Mouse (Mus musculus) stomach, postnatal 0 days (tissue): ENCODE data around the gene C730034F03Rik. TPM values are rescaled to one million over a fixed set of nuclear protein-coding genes. Genes with fewer than 3 reads are reported as not detected.

Experiments
- ATAC-seq: fragments of 200-750 bp; cut with Nextera tagmentation; 2 replicates; pipeline ENCODE4 v1.8.0; 2017; ENCODE audit not compliant: low FRiP score, low TSS enrichment
- DNase-seq: peaks from one replicate; pipeline ENCODE4 v3.0.0-alpha.2; 2016; ENCODE audit warnings: low spot score
- H3K27ac ChIP-seq: fragments of 300-500 bp; sonication (generic); replicated peaks from 2 replicates; pipeline ENCODE4 v1.5.1; 2014; ENCODE audit warnings: mild to moderate bottlenecking, control low read depth
- H3K27me3 ChIP-seq: fragments of 300-500 bp; sonication (generic); 2 replicates; pipeline ENCODE4 v1.6.1; 2014; ENCODE audit warnings: low read length; ENCODE audit not compliant: control insufficient read depth, insufficient read depth
- H3K36me3 ChIP-seq: fragments of 300-500 bp; sonication (generic); 2 replicates; pipeline ENCODE4 v1.6.1; 2014; ENCODE audit warnings: low read length, mixed read lengths; ENCODE audit not compliant: control insufficient read depth, insufficient read depth
- H3K4me1 ChIP-seq: fragments of 300-500 bp; sonication (generic); replicated peaks from 2 replicates; pipeline ENCODE4 v1.6.1; 2014; ENCODE audit warnings: antibody characterized with exemption; ENCODE audit not compliant: control insufficient read depth, insufficient read depth
- H3K4me2 ChIP-seq: fragments of 300-500 bp; sonication (generic); replicated peaks from 2 replicates; pipeline ENCODE4 v1.6.1; 2014; ENCODE audit warnings: low read depth, mild to moderate bottlenecking, control low read depth, moderate library complexity
- H3K4me3 ChIP-seq: fragments of 300-500 bp; sonication (generic); 2 replicates; pipeline ENCODE4 v1.5.1; 2014; ENCODE audit warnings: low read depth, low read length, control low read depth
- H3K9ac ChIP-seq: fragments of 300-500 bp; sonication (generic); 2 replicates; pipeline ENCODE4 v1.6.1; 2014; ENCODE audit warnings: mild to moderate bottlenecking, low read length, control low read depth, mixed read lengths
- H3K9me3 ChIP-seq: fragments of 300-500 bp; sonication (generic); 2 replicates; pipeline ENCODE4 v1.6.1; 2016; ENCODE audit warnings: low read length; ENCODE audit not compliant: control insufficient read depth
- CTCF ChIP-seq: IDR thresholded peaks from 2 replicates; pipeline ENCODE4 v1.5.1; 2016; ENCODE audit warnings: antibody characterized with exemption, low read depth, mild to moderate bottlenecking, moderate library complexity
- EP300 ChIP-seq: optimal IDR thresholded peaks from 2 replicates; pipeline ENCODE3; 2016; ENCODE audit warnings: antibody characterized with exemption
- WGBS: fragments of 180-500 bp; shearing (Covaris S2); extraction: QIAGEN DNeasy Blood & Tissue Kit; methylation state at CpG from one replicate; pipeline ENCODE4 v1.1.7; 2014; 5-methylcytosine and 5-hydroxymethylcytosine counted together
- polyA plus RNA-seq: library from polyadenylated mRNA; unstranded; fragments of >200 nt; fragmentation: Nextera tagmentation; extraction: Ambion mirVana; gene quantifications from 2 replicates; pipeline ENCODE4 v1.2.1, GENCODE M21; 2015

C730034F03Rik gene
- polyA plus RNA-seq, 1 experiment from 2014 or later = 1.3 TPM

DNA sequence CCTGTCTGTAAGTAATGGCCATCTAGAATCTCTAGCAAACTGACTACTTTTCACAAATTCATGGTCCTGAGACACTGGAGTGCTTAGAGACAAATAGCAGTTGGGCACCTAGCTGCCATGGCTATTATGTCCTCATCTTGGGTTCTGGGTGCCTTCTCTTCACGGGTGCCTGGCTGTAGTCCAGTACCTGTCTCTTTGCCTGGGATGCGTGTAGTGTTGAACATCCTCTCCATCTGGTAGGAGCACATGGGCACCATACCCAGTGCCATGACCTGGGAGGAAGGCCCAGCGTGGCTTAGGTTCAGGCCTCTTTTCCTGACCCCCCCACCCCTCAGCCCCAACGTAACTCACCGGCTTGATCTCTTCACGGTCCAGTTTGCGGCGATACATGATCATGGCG is 7.5 kb upstream of the C730034F03Rik start:
- Histone ChIP-seq H3K27me3 (no peaks in the 10 kb centered on the region), H3K27ac (no peak overlapping the region), H3K4me1 (no peaks in the 10 kb centered on the region), H3K36me3 (peaks cover 2% of the 10 kb centered on the region; the same call in 1 of the 2 replicates), H3K9me3 (no peaks in the 10 kb centered on the region), H3K4me2 (no peak overlapping the region), H3K4me3 (no peak overlapping the region), H3K9ac (no peak overlapping the region)
- 94% methylated on average over 9 of the region's 9 CpGs for WGBS
- no peak for TF ChIP-seq CTCF
- TF ChIP-seq EP300 = no peak
- ATAC-seq (no peak), DNase-seq (no peak)

DNA sequence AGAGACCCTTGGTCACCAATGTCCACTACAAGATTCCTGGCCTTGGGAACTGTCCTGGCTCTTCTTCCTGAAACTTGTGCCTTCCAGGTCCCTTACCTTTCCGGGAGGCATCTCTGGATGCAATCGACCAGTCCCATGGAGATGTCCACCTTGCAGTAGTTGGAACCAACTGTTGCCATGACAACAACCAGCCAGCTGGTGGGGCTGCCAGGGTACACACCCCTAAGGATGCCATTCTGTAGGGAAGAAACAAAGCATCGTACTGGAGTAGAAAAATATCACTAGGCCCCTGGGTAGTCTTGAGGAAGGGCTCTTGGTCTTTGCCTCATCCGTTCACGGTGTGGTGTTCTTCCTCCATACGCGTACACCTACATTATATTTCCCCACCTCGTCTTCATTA is 4.8 kb upstream of the C730034F03Rik start:
- DNase-seq (no peak), ATAC-seq (no peak)
- no peak overlapping the region for H3K4me2 ChIP-seq
- H3K9me3 ChIP-seq = no peaks in the 10 kb centered on the region
- H3K27ac ChIP-seq = no peak overlapping the region
- 83% methylated on average over 8 of the region's 8 CpGs for WGBS
- no peaks in the 10 kb centered on the region for H3K27me3 ChIP-seq
- no peak overlapping the region for H3K9ac ChIP-seq
- no peaks in the 10 kb centered on the region for H3K36me3 ChIP-seq
- no peak overlapping the region for H3K4me3 ChIP-seq
- no peaks in the 10 kb centered on the region for H3K4me1 ChIP-seq
- TF ChIP-seq EP300 (no peak), CTCF (no peak)

DNA sequence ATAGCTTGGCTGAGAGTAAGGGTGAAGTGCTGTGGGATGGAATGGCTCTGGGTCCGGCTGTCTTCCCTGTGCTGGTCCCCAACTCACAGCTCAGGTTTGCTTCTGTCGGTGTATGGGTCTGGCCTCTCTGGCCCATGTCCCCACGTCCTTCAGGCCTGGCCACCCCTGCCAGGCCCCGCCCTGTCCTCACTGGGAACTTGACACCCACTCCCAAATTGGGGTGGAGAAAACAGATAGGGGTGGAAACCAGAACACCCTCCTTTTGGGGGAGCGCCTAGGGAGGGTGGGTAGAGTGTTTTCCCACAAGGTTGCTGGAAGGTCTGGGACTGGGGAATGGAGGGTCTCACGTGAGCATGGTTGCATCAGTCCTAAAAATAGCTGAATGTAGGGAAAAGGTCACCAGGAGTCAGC is 3.7 kb upstream of the C730034F03Rik start, which contains the start of gene Cpt1b:
TSS of gene Cpt1b (minus strand) at position 153 of the 411 bp plus-strand sequence.
- ATAC-seq (no peak), DNase-seq (no peak)
- WGBS = 47% methylated on average over 6 of the region's 6 CpGs
- no peak within 1 kb of the TSS for H3K4me2 ChIP-seq
- H3K4me3 ChIP-seq = no peak within 1 kb of the TSS
- TF ChIP-seq EP300 = no peak
- no peak for TF ChIP-seq CTCF
- no peaks in the 10 kb centered on the region for H3K27me3 ChIP-seq
- no peaks in the 10 kb centered on the region for H3K4me1 ChIP-seq
- no peak within 1 kb of the TSS for H3K9ac ChIP-seq
- H3K27ac ChIP-seq = no peak within 1 kb of the TSS
- H3K9me3 ChIP-seq = no peaks in the 10 kb centered on the region
- H3K36me3 ChIP-seq = no peaks in the 10 kb centered on the region

DNA sequence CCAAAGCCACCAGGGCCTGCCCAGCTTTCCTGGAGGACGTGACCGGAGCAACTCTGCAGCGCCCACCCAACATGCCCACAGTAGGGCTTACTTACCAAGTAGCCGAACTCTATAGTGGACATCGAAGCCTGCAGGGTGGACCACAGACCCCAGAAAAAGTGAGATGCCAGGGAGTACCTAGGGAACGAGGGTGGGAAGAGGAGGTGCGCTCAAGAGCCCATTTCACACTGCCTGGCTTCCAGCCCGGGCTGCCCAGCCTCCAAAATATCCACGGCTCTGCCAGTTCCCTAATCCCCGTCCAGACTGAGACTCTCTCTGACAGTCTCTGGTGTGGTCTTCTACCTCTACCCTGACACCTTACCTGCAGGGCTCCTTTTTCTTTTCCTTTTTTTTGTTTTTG is 2.7 kb upstream of the C730034F03Rik start:
- ATAC-seq (no peak), DNase-seq (no peak)
- H3K4me3 ChIP-seq = no peak overlapping the region
- H3K36me3 ChIP-seq = no peaks in the 10 kb centered on the region
- no peaks in the 10 kb centered on the region for H3K27me3 ChIP-seq
- H3K27ac ChIP-seq = no peak overlapping the region
- no peak overlapping the region for H3K9ac ChIP-seq
- 92% methylated on average over 10 of the region's 10 CpGs for WGBS
- H3K4me1 ChIP-seq = no peaks in the 10 kb centered on the region
- H3K4me2 ChIP-seq = no peak overlapping the region
- no peaks in the 10 kb centered on the region for H3K9me3 ChIP-seq
- TF ChIP-seq CTCF (no peak), EP300 (no peak)

DNA sequence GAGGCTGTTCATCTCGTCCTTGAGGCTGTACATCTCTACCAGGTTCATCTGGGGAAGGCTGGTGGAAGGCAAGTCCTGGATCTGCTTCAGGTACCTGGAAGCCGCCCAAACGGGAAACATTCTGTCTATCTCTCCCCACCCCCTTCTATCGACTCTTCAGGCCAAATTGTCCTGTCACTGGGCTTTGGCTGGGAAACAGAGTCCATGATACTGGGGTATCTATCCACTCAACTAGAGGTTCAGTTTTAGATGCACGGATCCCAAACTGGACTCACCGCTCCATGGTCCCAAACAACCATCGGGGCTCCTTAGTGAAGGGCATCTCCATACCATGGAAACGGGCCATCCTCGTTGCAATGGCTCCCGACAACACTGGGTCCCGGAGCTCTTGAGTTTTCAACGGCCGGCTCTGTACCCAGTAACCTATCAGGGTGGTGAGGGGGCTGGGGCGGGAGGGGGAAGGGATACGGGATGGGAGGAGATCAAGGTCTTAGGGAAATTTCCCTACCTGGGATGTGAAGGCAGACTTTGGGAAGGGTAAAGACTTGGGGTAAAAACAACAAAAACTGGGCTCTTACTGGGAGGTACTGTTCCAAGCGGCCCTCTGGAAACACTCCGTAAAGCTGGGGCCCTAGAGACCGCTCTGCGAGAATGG is 1.1 kb upstream of the C730034F03Rik start:
- DNase-seq (no peak), ATAC-seq (no peak)
- 86% methylated on average over 19 of the region's 19 CpGs for WGBS
- Histone ChIP-seq H3K4me2 (peak overlapping the region; percentile 97), H3K9ac (peak overlapping the region; percentile 83), H3K36me3 (no peaks in the 10 kb centered on the region), H3K27me3 (no peaks in the 10 kb centered on the region), H3K4me1 (no peaks in the 10 kb centered on the region), H3K27ac (no peak overlapping the region), H3K9me3 (no peaks in the 10 kb centered on the region), H3K4me3 (peak overlapping the region; percentile 78)
- no peak for TF ChIP-seq EP300
- no peak for TF ChIP-seq CTCF

DNA sequence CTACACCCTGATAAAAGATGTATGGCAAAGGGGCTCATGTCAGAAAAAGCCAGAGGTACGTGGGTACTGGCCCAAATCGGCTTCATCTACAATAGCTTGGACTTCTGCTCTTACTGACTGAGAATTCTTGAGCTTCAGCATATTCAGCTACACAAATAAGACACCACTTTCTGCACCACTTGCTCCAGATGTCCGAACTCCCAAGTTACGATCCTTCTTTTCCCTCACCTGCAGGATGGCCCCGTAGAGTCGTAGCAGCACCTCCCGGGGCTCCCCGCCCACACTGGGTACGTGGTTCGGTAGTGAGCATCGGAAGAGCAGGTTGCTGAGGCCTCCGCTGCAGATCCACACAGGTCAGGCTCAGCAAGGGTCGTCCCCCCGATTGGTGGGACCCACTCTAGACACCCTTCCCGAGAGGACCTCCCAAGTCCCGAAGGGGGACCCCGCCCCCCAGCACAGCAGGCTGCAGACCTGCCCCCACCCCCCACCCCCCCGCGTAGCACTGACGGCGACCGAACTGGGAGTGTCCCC is 503 bp upstream of the C730034F03Rik start:
- 3% methylated on average over 20 of the region's 22 CpGs for WGBS

More for the DNA sequence above, 503 bp upstream of the C730034F03Rik start:
- H3K27me3 ChIP-seq = no peaks in the 10 kb centered on the region
- no peaks in the 10 kb centered on the region for H3K4me1 ChIP-seq
- no peak for TF ChIP-seq CTCF
- no peak for TF ChIP-seq EP300
- no peaks in the 10 kb centered on the region for H3K36me3 ChIP-seq
- H3K27ac ChIP-seq = peak overlapping the region; percentile 98
- ATAC-seq (peak; percentile 34), DNase-seq (no peak)
- H3K4me2 ChIP-seq = peak overlapping the region; percentile 97
- H3K9ac ChIP-seq = peak overlapping the region; percentile 83
- no peaks in the 10 kb centered on the region for H3K9me3 ChIP-seq
- peak overlapping the region; percentile 78 for H3K4me3 ChIP-seq
